Mouse (Mus musculus) neural tube, embryonic 15.5 days (tissue): ENCODE data around the gene Pdlim1. TPM values are rescaled to one million over a fixed set of nuclear protein-coding genes. Genes with fewer than 3 reads are reported as not detected.

Source experiments
- ATAC-seq: fragments of 200-750 bp; cut with Nextera tagmentation; 2 replicates; pipeline ENCODE4 v1.8.0; 2017; ENCODE audit warnings: mild to moderate bottlenecking, moderate TSS enrichment, moderate library complexity; ENCODE audit not compliant: low FRiP score
- H3K27ac ChIP-seq: fragments of 300-500 bp; sonication (generic); replicated peaks from 2 replicates; pipeline ENCODE4 v1.5.1; 2015; ENCODE audit warnings: mild to moderate bottlenecking, inconsistent platforms
- H3K27me3 ChIP-seq: fragments of 300-500 bp; sonication (generic); replicated peaks from 2 replicates; pipeline ENCODE4 v1.6.1; 2015; ENCODE audit warnings: inconsistent platforms
- H3K36me3 ChIP-seq: fragments of 300-500 bp; sonication (generic); 2 replicates; pipeline ENCODE4 v1.6.1; 2015; ENCODE audit warnings: inconsistent platforms
- H3K4me1 ChIP-seq: fragments of 300-500 bp; sonication (generic); 2 replicates; pipeline ENCODE4 v1.6.1; 2015; ENCODE audit warnings: inconsistent platforms
- H3K4me2 ChIP-seq: fragments of 300-500 bp; sonication (generic); 2 replicates; pipeline ENCODE4 v1.6.1; 2015; ENCODE audit warnings: inconsistent platforms, mild to moderate bottlenecking, moderate library complexity
- H3K4me3 ChIP-seq: fragments of 300-500 bp; sonication (generic); replicated peaks from 2 replicates; pipeline ENCODE4 v1.5.1; 2015; ENCODE audit warnings: mild to moderate bottlenecking, inconsistent platforms
- H3K9ac ChIP-seq: fragments of 300-500 bp; sonication (generic); replicated peaks from 2 replicates; pipeline ENCODE4 v1.6.1; 2015; ENCODE audit warnings: mild to moderate bottlenecking, inconsistent platforms
- H3K9me3 ChIP-seq: fragments of 300-500 bp; sonication (generic); replicated peaks from 2 replicates; pipeline ENCODE4 v1.6.1; 2016; ENCODE audit warnings: inconsistent platforms
- WGBS: fragments of 180-500 bp; shearing (Covaris S2); methylation state at CpG from one replicate; pipeline ENCODE4 v1.1.7; 2015; ENCODE audit warnings: mixed read lengths; 5-methylcytosine and 5-hydroxymethylcytosine counted together
- polyA plus RNA-seq: library from polyadenylated mRNA; unstranded; fragments of >200 nt; fragmentation: Nextera tagmentation; extraction: Ambion mirVana; gene quantifications from 2 replicates; pipeline ENCODE4 v1.2.1, GENCODE M21; 2015

Gene Pdlim1
- polyA plus RNA-seq, 1 experiment from 2014 or later: 12.8 TPM

DNA sequence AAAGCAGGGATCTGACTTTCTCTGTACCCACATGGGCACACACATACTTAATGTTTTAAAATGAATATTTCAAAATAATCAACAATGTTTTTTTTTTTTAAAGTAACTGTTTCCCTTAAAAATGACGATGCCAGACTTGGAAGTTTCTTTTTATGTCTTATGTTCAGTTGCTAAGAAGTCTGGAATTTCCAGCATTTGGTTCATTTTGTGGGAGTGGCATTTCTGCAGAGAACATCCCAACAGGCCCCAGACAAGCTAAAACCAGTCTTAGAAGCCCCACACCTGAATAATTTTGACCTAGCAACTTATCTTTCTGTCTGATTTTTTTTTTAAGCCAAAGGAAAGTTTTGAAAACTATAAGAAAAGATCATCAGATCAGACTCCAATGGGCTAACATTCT, 16.1 kb downstream of the Pdlim1 start:
- 80% methylated on average over 1 of the region's 1 CpGs for WGBS

GRCm38 (mm10) chr19:40254741-40255140, 16.9 kb downstream of the Pdlim1 start:
- no peak overlapping the region for H3K9ac ChIP-seq
- no peaks in the 10 kb centered on the region for H3K27me3 ChIP-seq
- no peaks in the 10 kb centered on the region for H3K4me1 ChIP-seq
- no peak for ATAC-seq
- H3K27ac ChIP-seq: no peak overlapping the region
- H3K36me3 ChIP-seq: no peaks in the 10 kb centered on the region
- no peak overlapping the region for H3K4me2 ChIP-seq
- no peaks in the 10 kb centered on the region for H3K9me3 ChIP-seq
- 88% methylated on average over 3 of the region's 3 CpGs for WGBS
- no peak overlapping the region for H3K4me3 ChIP-seq

More for the DNA sequence above, 16.1 kb downstream of the Pdlim1 start:
- no peak overlapping the region for H3K27ac ChIP-seq
- H3K4me2 ChIP-seq: no peak overlapping the region
- no peaks in the 10 kb centered on the region for H3K9me3 ChIP-seq
- H3K4me1 ChIP-seq: no peaks in the 10 kb centered on the region
- ATAC-seq: no peak
- no peak overlapping the region for H3K9ac ChIP-seq
- H3K4me3 ChIP-seq: no peak overlapping the region
- H3K36me3 ChIP-seq: no peaks in the 10 kb centered on the region
- no peaks in the 10 kb centered on the region for H3K27me3 ChIP-seq

DNA sequence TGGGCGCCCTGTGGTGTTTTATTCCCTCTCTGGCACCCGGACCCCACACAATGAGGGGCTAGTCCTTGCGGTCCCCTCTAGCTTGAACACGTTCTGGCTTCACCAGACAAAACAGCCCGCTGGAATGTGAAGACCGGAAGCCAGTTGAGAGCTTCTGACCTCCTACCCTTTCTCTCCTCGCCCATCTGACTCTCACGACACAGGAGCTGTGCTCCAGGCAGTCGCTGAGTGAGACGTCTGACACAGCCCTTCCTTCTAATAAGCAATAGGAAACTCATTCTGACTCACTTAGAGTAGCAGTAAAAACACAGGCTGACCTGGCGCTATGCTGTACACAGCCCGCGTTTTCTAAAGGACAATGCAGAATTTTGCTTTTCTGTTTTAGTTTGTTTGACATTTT, 17.9 kb downstream of the Pdlim1 start:
- ATAC-seq: no peak
- no peaks in the 10 kb centered on the region for H3K9me3 ChIP-seq
- WGBS: 73% methylated on average over 13 of the region's 13 CpGs
- no peak overlapping the region for H3K27ac ChIP-seq
- H3K27me3 ChIP-seq: no peaks in the 10 kb centered on the region
- no peak overlapping the region for H3K4me3 ChIP-seq
- no peak overlapping the region for H3K9ac ChIP-seq
- no peak overlapping the region for H3K4me2 ChIP-seq
- H3K36me3 ChIP-seq: no peaks in the 10 kb centered on the region
- H3K4me1 ChIP-seq: no peaks in the 10 kb centered on the region

DNA sequence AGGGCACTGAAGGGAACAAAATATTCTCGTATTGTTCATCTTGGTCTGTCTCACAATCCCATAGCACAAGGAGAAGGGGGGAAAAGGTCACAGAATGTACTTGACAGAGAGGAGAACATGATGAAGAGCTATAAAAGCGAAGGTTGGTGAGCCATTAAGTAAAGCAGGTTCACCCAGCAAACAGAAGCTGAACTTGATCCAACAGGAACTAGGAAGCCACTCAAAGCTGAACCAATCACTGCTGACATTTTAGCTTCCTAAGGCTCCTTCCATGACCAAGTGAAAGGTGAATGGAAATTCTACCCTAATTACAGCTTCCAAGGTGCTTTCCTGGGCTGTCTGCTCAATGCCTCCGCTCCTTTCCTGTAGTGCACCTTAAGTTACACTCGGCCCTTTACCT, 20.5 kb downstream of the Pdlim1 start:
- Histone ChIP-seq H3K9ac (no peak overlapping the region), H3K27me3 (no peaks in the 10 kb centered on the region), H3K4me2 (no peak overlapping the region), H3K27ac (no peak overlapping the region), H3K9me3 (no peaks in the 10 kb centered on the region), H3K36me3 (no peaks in the 10 kb centered on the region), H3K4me3 (no peak overlapping the region), H3K4me1 (no peaks in the 10 kb centered on the region)
- ATAC-seq: no peak
- WGBS: 91% methylated on average over 4 of the region's 4 CpGs

GRCm38 (mm10) chr19:40249352-40249751, 22.3 kb downstream of the Pdlim1 start:
- ATAC-seq: no peak
- no peaks in the 10 kb centered on the region for H3K9me3 ChIP-seq
- H3K4me1 ChIP-seq: no peaks in the 10 kb centered on the region
- H3K9ac ChIP-seq: no peak overlapping the region
- H3K27me3 ChIP-seq: no peaks in the 10 kb centered on the region
- H3K4me3 ChIP-seq: no peak overlapping the region
- H3K27ac ChIP-seq: no peak overlapping the region
- no peak overlapping the region for H3K4me2 ChIP-seq
- H3K36me3 ChIP-seq: no peaks in the 10 kb centered on the region
- 89% methylated on average over 11 of the region's 11 CpGs for WGBS

DNA sequence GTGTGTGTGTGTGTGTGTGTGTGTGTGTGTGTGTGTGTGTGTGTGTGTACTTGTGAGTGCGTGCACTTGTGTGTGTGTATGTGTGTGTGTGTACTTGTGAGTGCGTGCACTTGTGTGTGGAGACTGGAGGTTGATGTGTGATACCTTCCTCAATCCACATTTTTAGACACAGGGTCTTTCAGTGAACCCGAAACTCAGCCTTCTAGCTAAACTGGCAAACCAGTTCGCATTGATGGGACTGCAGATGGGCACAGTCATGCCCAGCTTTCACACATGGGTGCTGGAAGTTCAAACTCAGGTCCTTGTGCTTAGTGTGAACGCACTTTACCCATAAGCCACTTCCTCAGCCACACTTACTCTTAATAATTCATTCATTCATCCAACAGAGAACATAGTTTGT, 23.2 kb downstream of the Pdlim1 start:
- Histone ChIP-seq H3K9ac (no peak overlapping the region), H3K4me3 (no peak overlapping the region), H3K27me3 (no peaks in the 10 kb centered on the region), H3K9me3 (no peaks in the 10 kb centered on the region), H3K36me3 (no peaks in the 10 kb centered on the region), H3K4me2 (no peak overlapping the region), H3K27ac (no peak overlapping the region), H3K4me1 (no peaks in the 10 kb centered on the region)
- WGBS: 97% methylated on average over 5 of the region's 5 CpGs
- ATAC-seq: no peak

DNA sequence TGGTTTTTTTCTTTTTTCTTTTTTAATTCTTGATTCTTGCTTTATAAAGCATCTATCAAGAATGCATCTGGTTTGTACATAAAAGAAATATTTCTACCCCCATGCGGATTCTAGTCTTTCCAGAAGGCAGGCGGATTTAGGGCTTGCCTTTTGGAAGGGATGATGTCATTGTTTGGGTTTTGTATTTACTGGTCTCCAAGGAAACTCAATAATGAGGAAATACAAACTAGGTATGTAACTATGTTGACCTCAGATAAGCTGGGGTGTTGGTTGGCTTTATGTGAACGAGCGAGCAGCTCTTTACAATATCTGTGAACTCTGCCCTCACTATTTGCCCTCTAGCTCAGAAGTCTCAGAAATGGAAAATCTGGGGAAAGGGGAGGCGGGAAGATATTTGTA, 24.4 kb downstream of the Pdlim1 start:
- Histone ChIP-seq H3K27ac (no peak overlapping the region), H3K36me3 (no peaks in the 10 kb centered on the region), H3K4me2 (no peak overlapping the region), H3K27me3 (no peaks in the 10 kb centered on the region), H3K4me3 (no peak overlapping the region), H3K4me1 (no peaks in the 10 kb centered on the region), H3K9ac (no peak overlapping the region), H3K9me3 (no peaks in the 10 kb centered on the region)
- 63% methylated on average over 5 of the region's 5 CpGs for WGBS
- ATAC-seq: no peak

- Histone ChIP-seq H3K27ac (no peak overlapping the region), H3K36me3 (no peaks in the 10 kb centered on the region), H3K9me3 (no peaks in the 10 kb centered on the region), H3K27me3 (no peaks in the 10 kb centered on the region), H3K4me1 (no peaks in the 10 kb centered on the region), H3K4me2 (no peak overlapping the region), H3K9ac (no peak overlapping the region), H3K4me3 (no peak overlapping the region)
- no peak for ATAC-seq
- 94% methylated on average over 7 of the region's 7 CpGs for WGBS
Observed at GRCm38 (mm10) chr19:40246646-40247267, 24.9 kb downstream of the Pdlim1 start.

- Histone ChIP-seq H3K9ac (no peak overlapping the region), H3K27ac (0 out of 2 replicates have a peak overlapping the region, but pooled peaks have one; percentile 11), H3K4me2 (peak overlapping the region; percentile 33), H3K4me3 (no peak overlapping the region), H3K36me3 (no peaks in the 10 kb centered on the region), H3K27me3 (no peaks in the 10 kb centered on the region), H3K4me1 (peaks cover 11% of the 10 kb centered on the region), H3K9me3 (no peaks in the 10 kb centered on the region)
- WGBS: 34% methylated on average over 14 of the region's 14 CpGs
- ATAC-seq: peak; percentile 72
Observed at GRCm38 (mm10) chr19:40240838-40241689, 30.6 kb downstream of the Pdlim1 start.

DNA sequence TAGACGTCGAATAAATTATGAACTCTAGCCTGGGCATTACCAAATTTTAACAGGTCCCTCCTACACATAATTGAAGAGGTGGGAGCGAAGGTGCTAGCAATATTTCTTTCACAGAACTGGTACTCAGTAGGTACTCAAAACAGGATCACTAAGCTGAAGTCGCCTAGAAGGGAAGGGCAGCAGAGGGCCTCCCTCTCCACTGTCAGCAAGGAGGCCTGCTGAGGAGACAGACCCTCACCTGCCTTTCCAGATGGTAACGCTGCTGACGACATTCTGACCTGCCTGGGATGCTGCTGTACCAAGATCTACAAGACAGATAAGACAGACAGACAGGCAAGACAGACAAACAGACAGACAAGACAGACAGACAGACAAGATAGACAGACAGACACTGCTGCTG, 31.3 kb downstream of the Pdlim1 start:
- H3K4me1 ChIP-seq: peaks cover 11% of the 10 kb centered on the region
- H3K27me3 ChIP-seq: no peaks in the 10 kb centered on the region
- no peaks in the 10 kb centered on the region for H3K36me3 ChIP-seq
- no peak overlapping the region for H3K9ac ChIP-seq
- no peak overlapping the region for H3K4me2 ChIP-seq
- H3K9me3 ChIP-seq: no peaks in the 10 kb centered on the region
- no peak for ATAC-seq
- H3K4me3 ChIP-seq: no peak overlapping the region
- H3K27ac ChIP-seq: no peak overlapping the region
- 78% methylated on average over 6 of the region's 6 CpGs for WGBS

GRCm38 (mm10) chr19:40238175-40238850, 33.3 kb downstream of the Pdlim1 start:
- H3K36me3 ChIP-seq: no peaks in the 10 kb centered on the region
- H3K27ac ChIP-seq: no peak overlapping the region
- no peaks in the 10 kb centered on the region for H3K27me3 ChIP-seq
- no peak overlapping the region for H3K4me2 ChIP-seq
- H3K9ac ChIP-seq: no peak overlapping the region
- H3K4me1 ChIP-seq: peaks cover 11% of the 10 kb centered on the region
- no peak overlapping the region for H3K4me3 ChIP-seq
- no peaks in the 10 kb centered on the region for H3K9me3 ChIP-seq
- no peak for ATAC-seq
- WGBS: 87% methylated on average over 6 of the region's 6 CpGs

DNA sequence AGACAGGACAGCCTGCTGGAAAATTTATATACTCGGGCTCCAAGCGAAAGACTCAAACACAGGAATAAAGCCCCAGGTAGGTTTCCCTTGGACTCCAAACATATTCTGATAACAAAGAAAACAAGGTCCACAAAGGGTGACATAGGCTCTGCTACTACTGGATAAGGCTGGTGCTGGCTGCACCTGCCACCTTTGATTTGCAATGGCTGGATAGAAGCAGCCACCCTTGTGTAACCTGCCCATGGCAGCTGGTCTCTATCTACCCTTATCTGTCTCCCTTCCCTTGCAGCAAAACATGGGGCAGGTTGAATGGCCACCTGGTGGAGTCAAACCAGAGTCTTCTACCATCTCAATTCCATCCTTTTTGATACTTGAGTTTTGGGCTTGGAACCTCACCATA, 39.1 kb downstream of the Pdlim1 start:
- H3K36me3 ChIP-seq: no peaks in the 10 kb centered on the region
- no peaks in the 10 kb centered on the region for H3K4me1 ChIP-seq
- 94% methylated on average over 2 of the region's 2 CpGs for WGBS

More for the DNA sequence above, 39.1 kb downstream of the Pdlim1 start:
- H3K4me2 ChIP-seq: no peak overlapping the region
- no peak overlapping the region for H3K4me3 ChIP-seq
- no peaks in the 10 kb centered on the region for H3K27me3 ChIP-seq
- H3K9ac ChIP-seq: no peak overlapping the region
- no peak overlapping the region for H3K27ac ChIP-seq
- ATAC-seq: no peak
- H3K9me3 ChIP-seq: no peaks in the 10 kb centered on the region
